Mouse (Mus musculus) limb, embryonic 14.5 days (tissue): ENCODE measurements around the gene Sec14l4. TPM values are rescaled to one million over a fixed set of nuclear protein-coding genes. Genes with fewer than 3 reads are reported as not detected.

Experiments used
- ATAC-seq: fragments of 200-750 bp; cut with Nextera tagmentation; 2 replicates; pipeline ENCODE4 v1.8.0; 2017; ENCODE audit warnings: low read depth, moderate number of reproducible peaks, moderate TSS enrichment; ENCODE audit not compliant: low FRiP score
- DNase-seq: peaks from one replicate; pipeline ENCODE4 v3.0.0-alpha.2; 2015; ENCODE audit warnings: low spot score
- H3K27ac ChIP-seq: fragments of 300-500 bp; sonication (generic); replicated peaks from 2 replicates; pipeline ENCODE4 v1.5.1; 2014; ENCODE audit warnings: low read depth, mild to moderate bottlenecking, low read length, moderate library complexity, mixed read lengths
- H3K27me3 ChIP-seq: fragments of 300-500 bp; sonication (generic); 2 replicates; pipeline ENCODE4 v1.6.1; 2014; ENCODE audit warnings: low read length, mixed read lengths; ENCODE audit not compliant: control insufficient read depth, insufficient read depth
- H3K36me3 ChIP-seq: fragments of 300-500 bp; sonication (generic); 2 replicates; pipeline ENCODE4 v1.6.1; 2014; ENCODE audit warnings: mild to moderate bottlenecking, low read length, moderate library complexity, mixed read lengths; ENCODE audit not compliant: control insufficient read depth, insufficient read depth
- H3K4me1 ChIP-seq: fragments of 300-500 bp; sonication (generic); 2 replicates; pipeline ENCODE4 v1.6.1; 2014; ENCODE audit warnings: antibody characterized with exemption, low read length, mixed read lengths; ENCODE audit not compliant: control insufficient read depth, insufficient read depth
- H3K4me2 ChIP-seq: fragments of 300-500 bp; sonication (generic); replicated peaks from 2 replicates; pipeline ENCODE4 v1.6.1; 2014; ENCODE audit warnings: low read depth, mild to moderate bottlenecking, low read length, moderate library complexity; ENCODE audit not compliant: severe bottlenecking
- H3K4me3 ChIP-seq: fragments of 300-500 bp; sonication (generic); replicated peaks from 2 replicates; pipeline ENCODE4 v1.5.1; 2014; ENCODE audit warnings: low read length
- H3K9ac ChIP-seq: fragments of 300-500 bp; sonication (generic); 2 replicates; pipeline ENCODE4 v1.6.1; 2014; ENCODE audit warnings: mild to moderate bottlenecking, low read depth, low read length, moderate library complexity; ENCODE audit not compliant: severe bottlenecking
- H3K9me3 ChIP-seq: fragments of 300-500 bp; sonication (generic); 2 replicates; pipeline ENCODE4 v1.6.1; 2016; ENCODE audit warnings: low read length; ENCODE audit not compliant: control insufficient read depth
- POLR2A ChIP-seq: fragments of 200-500 bp; IDR thresholded peaks from 2 replicates; pipeline ENCODE4 v1.8.0; 2012; ENCODE audit warnings: inconsistent platforms, mild to moderate bottlenecking, moderate library complexity, borderline replicate concordance; ENCODE audit not compliant: insufficient read depth, insufficient read length; ENCODE audit errors: extremely low read depth
- WGBS: fragments of 180-500 bp; shearing (Covaris S2); extraction: QIAGEN DNeasy Blood & Tissue Kit; methylation state at CpG from one replicate; pipeline ENCODE4 v1.1.7; 2014; 5-methylcytosine and 5-hydroxymethylcytosine counted together
- polyA plus RNA-seq, 2 experiments: library from polyadenylated mRNA; depleted of rRNA in 1 of 2; stranded (reverse) in 1 of 2; unstranded in 1 of 2; fragments of >200 nt; fragmentation: Nextera tagmentation in 1 of 2; extraction: Ambion mirVana in 1 of 2; gene quantifications; 2 replicates each; pipeline versions ENCODE4 v1.2.1 to v1.2.3; 2012 to 2014

Gene Sec14l4
- polyA plus RNA-seq, 2 experiments: 0.11 to 0.14 TPM

GRCm38 (mm10) chr11:4035116-4035892 is 4.0 kb downstream of the Sec14l4 start:
- no peaks in the 10 kb centered on the region for H3K36me3 ChIP-seq
- no peak for DNase-seq
- no peak overlapping the region for H3K4me3 ChIP-seq
- ATAC-seq: no peak
- no peak overlapping the region for H3K27ac ChIP-seq
- no peaks in the 10 kb centered on the region for H3K27me3 ChIP-seq
- no peak for TF ChIP-seq POLR2A
- no peak overlapping the region for H3K9ac ChIP-seq
- WGBS: 58% methylated on average over 18 of the region's 18 CpGs
- no peaks in the 10 kb centered on the region for H3K4me1 ChIP-seq
- H3K4me2 ChIP-seq: no peak overlapping the region
- H3K9me3 ChIP-seq: no peaks in the 10 kb centered on the region

DNA sequence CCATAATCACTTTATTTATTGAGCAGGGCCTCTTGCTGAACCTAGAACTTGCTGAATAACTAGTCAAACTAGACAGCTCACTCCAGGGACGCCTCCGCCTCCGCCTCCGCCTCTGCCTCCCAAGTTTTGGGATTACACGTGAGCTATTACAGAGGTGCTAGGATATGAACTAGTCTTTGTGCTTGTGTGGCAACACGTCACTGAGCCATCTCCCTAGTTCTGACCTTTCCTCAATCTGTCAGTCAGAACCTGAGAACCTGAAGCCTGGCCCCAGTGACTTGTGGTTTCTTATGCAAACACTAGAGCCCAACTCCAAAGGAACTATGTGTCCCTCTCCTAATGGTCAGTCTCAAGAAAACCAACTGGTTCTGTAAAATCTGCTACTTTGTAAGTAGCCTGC is 4.7 kb downstream of the Sec14l4 start:
- 84% methylated on average over 6 of the region's 6 CpGs for WGBS
- no peaks in the 10 kb centered on the region for H3K4me1 ChIP-seq
- no peak overlapping the region for H3K27ac ChIP-seq
- no peaks in the 10 kb centered on the region for H3K9me3 ChIP-seq
- H3K27me3 ChIP-seq: no peaks in the 10 kb centered on the region
- DNase-seq (no peak), ATAC-seq (no peak)
- no peak overlapping the region for H3K9ac ChIP-seq
- no peaks in the 10 kb centered on the region for H3K36me3 ChIP-seq
- H3K4me3 ChIP-seq: no peak overlapping the region
- TF ChIP-seq POLR2A: no peak
- H3K4me2 ChIP-seq: no peak overlapping the region

GRCm38 (mm10) chr11:4036365-4037084 is 5.3 kb downstream of the Sec14l4 start:
- Histone ChIP-seq H3K4me2 (no peak overlapping the region), H3K9ac (no peak overlapping the region), H3K27ac (no peak overlapping the region), H3K9me3 (no peaks in the 10 kb centered on the region), H3K36me3 (no peaks in the 10 kb centered on the region), H3K4me3 (no peak overlapping the region), H3K27me3 (no peaks in the 10 kb centered on the region), H3K4me1 (no peaks in the 10 kb centered on the region)
- no peak for TF ChIP-seq POLR2A
- DNase-seq: no peak
- no peak for ATAC-seq
- WGBS: 67% methylated on average over 9 of the region's 9 CpGs

GRCm38 (mm10) chr11:4039951-4040350 is 8.7 kb downstream of the Sec14l4 start:
- ATAC-seq (no peak), DNase-seq (no peak)
- H3K4me2 ChIP-seq: no peak overlapping the region
- no peak overlapping the region for H3K9ac ChIP-seq
- H3K27me3 ChIP-seq: no peaks in the 10 kb centered on the region
- no peak overlapping the region for H3K27ac ChIP-seq
- H3K36me3 ChIP-seq: no peaks in the 10 kb centered on the region
- WGBS: 94% methylated on average over 4 of the region's 4 CpGs
- TF ChIP-seq POLR2A: no peak
- H3K9me3 ChIP-seq: no peaks in the 10 kb centered on the region
- H3K4me1 ChIP-seq: no peaks in the 10 kb centered on the region
- no peak overlapping the region for H3K4me3 ChIP-seq

DNA sequence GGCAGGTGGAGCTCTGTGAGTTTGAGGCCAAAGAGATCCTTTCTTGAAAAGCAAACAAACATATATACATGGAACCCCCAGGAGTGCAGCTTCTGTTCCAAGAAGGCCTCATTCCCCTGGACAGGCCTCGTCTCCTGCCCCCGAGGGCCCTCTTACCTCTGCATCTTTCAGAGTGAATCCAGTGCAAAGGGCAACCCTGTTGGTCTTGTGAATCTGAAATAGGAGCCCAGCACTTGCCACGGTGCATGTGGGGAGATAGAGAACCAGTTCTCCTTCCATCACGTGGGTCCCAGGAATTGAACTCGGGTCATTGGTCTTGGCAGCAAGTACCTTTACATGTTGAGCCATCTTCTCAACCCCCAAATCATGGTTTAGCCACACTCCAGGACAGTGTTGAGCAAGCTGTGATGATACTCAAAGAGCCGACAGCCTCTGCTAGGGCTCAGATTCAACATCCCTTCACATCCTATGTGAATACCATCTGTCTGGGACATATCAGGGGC is 9.9 kb downstream of the Sec14l4 start:
- no peak overlapping the region for H3K9ac ChIP-seq
- H3K9me3 ChIP-seq: no peaks in the 10 kb centered on the region
- no peak for DNase-seq
- no peaks in the 10 kb centered on the region for H3K27me3 ChIP-seq
- H3K4me2 ChIP-seq: no peak overlapping the region
- H3K27ac ChIP-seq: no peak overlapping the region
- no peak for ATAC-seq
- H3K4me1 ChIP-seq: no peaks in the 10 kb centered on the region
- TF ChIP-seq POLR2A: no peak
- 78% methylated on average over 6 of the region's 6 CpGs for WGBS
- H3K4me3 ChIP-seq: no peak overlapping the region
- no peaks in the 10 kb centered on the region for H3K36me3 ChIP-seq
